Mouse (Mus musculus) bone marrow, adult 2 months (tissue): ENCODE measurements around the gene Ppp4r2. TPM values are rescaled to one million over a fixed set of nuclear protein-coding genes. Genes with fewer than 3 reads are reported as not detected.
A peak's percentile ranks its signal among the peaks of the same experiment; 100 is the strongest.

Experiments used
- H3K27ac ChIP-seq: fragments of 200-500 bp; 2 replicates; pipeline ENCODE4 v1.5.1; 2012; ENCODE audit warnings: low read depth, mild to moderate bottlenecking, control low read depth, inconsistent platforms, low read length; ENCODE audit not compliant: control insufficient read depth, poor library complexity, insufficient read depth
- H3K4me1 ChIP-seq: fragments of 200-500 bp; 2 replicates; pipeline ENCODE4 v1.6.1; 2011; ENCODE audit warnings: low read length; ENCODE audit not compliant: control insufficient read depth, insufficient read depth
- H3K4me3 ChIP-seq: fragments of 200-500 bp; replicated peaks from 2 replicates; pipeline ENCODE3; 2011; ENCODE audit warnings: mild to moderate bottlenecking, low read depth, low read length, control low read depth; ENCODE audit not compliant: control insufficient read depth
- CTCF ChIP-seq: fragments of 200-500 bp; IDR thresholded peaks from 2 replicates; pipeline ENCODE4 v1.5.1; 2011; ENCODE audit warnings: low read length, control low read depth; ENCODE audit not compliant: control insufficient read depth, insufficient read depth
- POLR2A ChIP-seq: fragments of 200-500 bp; IDR thresholded peaks from 2 replicates; pipeline ENCODE4 v1.6.1; 2011; ENCODE audit warnings: low read depth, mild to moderate bottlenecking, control low read depth, low read length, borderline replicate concordance; ENCODE audit not compliant: control insufficient read depth
- WGBS: fragments of 180-500 bp; shearing (Covaris S2); methylation state at CpG from one replicate; pipeline ENCODE4 v1.1.7; 2018; 5-methylcytosine and 5-hydroxymethylcytosine counted together
- polyA plus RNA-seq: library from polyadenylated mRNA; stranded (reverse); fragments of >200 nt; gene quantifications from 2 replicates; pipeline ENCODE4 v1.2.4, GENCODE M21; 2011; ENCODE audit warnings: low replicate concordance; ENCODE audit not compliant: missing spikeins, insufficient read depth, insufficient read length

Ppp4r2 gene
- polyA plus RNA-seq, 1 experiment: 25.5 TPM

- WGBS: 80% methylated on average over 5 of the region's 5 CpGs
- Histone ChIP-seq H3K4me3 (no peak overlapping the region), H3K4me1 (no peaks in the 10 kb centered on the region), H3K27ac (no peak overlapping the region)
- no peak for TF ChIP-seq POLR2A
- no peak for TF ChIP-seq CTCF
Measured at GRCm38 (mm10) chr6:100868863-100869262, 35.4 kb downstream of the Ppp4r2 start.

- Histone ChIP-seq H3K4me3 (no peak overlapping the region), H3K27ac (no peak overlapping the region), H3K4me1 (no peaks in the 10 kb centered on the region)
- TF ChIP-seq POLR2A (no peak), CTCF (no peak)
- 63% methylated on average over 9 of the region's 9 CpGs for WGBS
Measured at GRCm38 (mm10) chr6:100869909-100870308, 36.5 kb downstream of the Ppp4r2 start.

- 79% methylated on average over 6 of the region's 6 CpGs for WGBS
- no peak for TF ChIP-seq CTCF
- TF ChIP-seq POLR2A: no peak
- H3K27ac ChIP-seq: no peak overlapping the region
Measured at GRCm38 (mm10) chr6:100873191-100873590, 39.8 kb downstream of the Ppp4r2 start.

GRCm38 (mm10) chr6:100875862-100876623, 42.6 kb downstream of the Ppp4r2 start:
- TF ChIP-seq CTCF: peak; percentile 70
- TF ChIP-seq POLR2A: no peak
- Histone ChIP-seq H3K4me1 (no peaks in the 10 kb centered on the region), H3K27ac (no peak overlapping the region), H3K4me3 (no peak overlapping the region)
- WGBS: 70% methylated on average over 20 of the region's 20 CpGs

More at GRCm38 (mm10) chr6:100873191-100873590, 39.8 kb downstream of the Ppp4r2 start:
- Histone ChIP-seq H3K4me1 (no peaks in the 10 kb centered on the region), H3K4me3 (no peak overlapping the region)

GRCm38 (mm10) chr6:100876624-100877017, 43.2 kb downstream of the Ppp4r2 start:
- TF ChIP-seq CTCF (no peak), POLR2A (no peak)
- WGBS: 74% methylated on average over 12 of the region's 12 CpGs
- no peak overlapping the region for H3K4me3 ChIP-seq
- no peak overlapping the region for H3K27ac ChIP-seq
- H3K4me1 ChIP-seq: no peaks in the 10 kb centered on the region

GRCm38 (mm10) chr6:100878546-100878945, 45.1 kb downstream of the Ppp4r2 start:
- WGBS: 86% methylated on average over 13 of the region's 13 CpGs
- Histone ChIP-seq H3K4me3 (no peak overlapping the region), H3K27ac (no peak overlapping the region), H3K4me1 (no peaks in the 10 kb centered on the region)
- no peak for TF ChIP-seq POLR2A
- no peak for TF ChIP-seq CTCF

- TF ChIP-seq CTCF (no peak), POLR2A (no peak)
- Histone ChIP-seq H3K4me1 (no peaks in the 10 kb centered on the region), H3K27ac (no peak overlapping the region), H3K4me3 (no peak overlapping the region)
- 53% methylated on average over 10 of the region's 10 CpGs for WGBS
Measured at GRCm38 (mm10) chr6:100879607-100880006, 46.2 kb downstream of the Ppp4r2 start.

GRCm38 (mm10) chr6:100881657-100882056, 48.2 kb downstream of the Ppp4r2 start:
- no peak for TF ChIP-seq POLR2A
- TF ChIP-seq CTCF: no peak
- Histone ChIP-seq H3K27ac (no peak overlapping the region), H3K4me1 (no peaks in the 10 kb centered on the region), H3K4me3 (no peak overlapping the region)
- 76% methylated on average over 9 of the region's 9 CpGs for WGBS
